Mouse (Mus musculus): ENCODE results near the gene Hcn2. TPM values are rescaled to one million over a fixed set of nuclear protein-coding genes. Genes with fewer than 3 reads are reported as not detected.
"Not testable (repeated sequence)": the region's sequence is repeated elsewhere in the genome, so short reads cannot be mapped to it uniquely, and the experiment has no call there.

The Hcn2 gene
- polyA plus RNA-seq, 1 experiment from 2014 or later: 0.08 TPM

DNA sequence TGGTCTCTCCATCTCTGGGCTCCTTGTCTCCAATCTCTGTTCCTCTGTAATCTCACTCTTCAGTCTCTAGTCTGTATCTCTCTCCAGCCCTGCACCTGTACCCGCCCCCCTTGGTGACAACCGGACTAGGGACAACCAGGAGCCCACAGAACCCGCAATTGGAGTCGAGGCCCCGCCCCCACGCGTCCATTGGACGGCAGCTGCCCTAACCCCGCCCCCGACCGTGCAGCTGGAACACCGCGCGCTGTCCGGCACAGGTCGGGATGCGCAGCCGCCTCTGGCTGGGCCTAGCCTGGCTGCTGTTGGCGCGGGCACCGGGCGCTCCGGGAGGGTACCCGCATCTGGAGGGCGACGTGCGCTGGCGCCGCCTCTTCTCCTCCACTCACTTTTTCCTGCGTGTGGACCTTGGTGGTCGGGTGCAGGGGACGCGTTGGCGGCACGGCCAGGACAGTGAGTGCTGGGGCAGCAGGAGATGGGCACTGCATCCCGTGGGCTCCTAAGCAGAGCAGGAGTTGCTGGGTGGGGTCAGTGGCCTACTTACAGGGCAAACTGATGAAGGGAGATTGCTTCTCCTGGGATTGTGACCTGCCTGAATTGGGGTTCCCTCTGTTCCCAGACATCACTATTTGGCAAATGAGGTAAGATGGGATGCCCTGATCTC lies 38.6 kb downstream of the Hcn2 start, which contains the start of gene Fgf22:
Gene Fgf22 (plus strand): TSS at position 221 of the 661 bp plus-strand sequence.
- Histone ChIP-seq H3K27ac (no peak within 1 kb of the TSS), H3K27me3 (no peaks in the 10 kb centered on the region), H3K4me3 (peak within 1 kb of the TSS; percentile 33), H3K4me1 (peaks cover 10% of the 10 kb centered on the region), H3K9me3 (no peaks in the 10 kb centered on the region), H3K36me3 (peaks cover 38% of the 10 kb centered on the region), H3K9ac (peak within 1 kb of the TSS; percentile 46), H3K4me2 (replicated peaks) (peak within 1 kb of the TSS; percentile 69)
- WGBS: 1% methylated on average over 33 of the region's 36 CpGs
- ATAC-seq (ENCODE audit: insufficient number of reproducible peaks, insufficient read depth, low FRiP score, low TSS enrichment): peak; percentile 85

DNA sequence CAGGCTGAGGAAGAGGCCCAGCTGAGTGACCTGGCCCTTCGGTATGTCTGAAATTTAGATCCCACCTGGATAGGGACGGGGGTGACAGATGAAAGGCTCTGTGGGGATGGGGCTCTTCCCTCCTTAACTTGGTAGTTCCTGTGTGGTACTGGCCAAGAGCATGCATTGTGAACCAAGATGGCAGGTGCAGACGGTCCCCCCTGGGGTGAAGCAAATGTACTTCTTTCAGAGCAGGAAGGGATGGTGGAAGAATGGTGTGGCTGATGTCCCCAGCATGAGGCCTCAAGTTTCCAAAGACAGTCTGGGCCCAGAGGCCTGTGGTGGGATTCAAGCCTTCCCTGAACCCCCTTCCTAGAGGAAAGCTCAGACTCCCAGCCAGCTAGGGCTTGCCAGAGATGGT lies 39.4 kb downstream of the Hcn2 start:
- Histone ChIP-seq H3K9ac (no peak overlapping the region), H3K27ac (no peak overlapping the region), H3K4me1 (peaks cover 10% of the 10 kb centered on the region), H3K4me3 (no peak overlapping the region), H3K4me2 (replicated peaks) (no peak overlapping the region), H3K36me3 (peaks cover 47% of the 10 kb centered on the region), H3K27me3 (no peaks in the 10 kb centered on the region), H3K9me3 (no peaks in the 10 kb centered on the region)
- WGBS: 78% methylated on average over 3 of the region's 3 CpGs
- ATAC-seq (ENCODE audit: insufficient number of reproducible peaks, insufficient read depth, low FRiP score, low TSS enrichment): no peak

- Histone ChIP-seq H3K4me2 (replicated peaks) (no peak overlapping the region), H3K27ac (no peak overlapping the region), H3K9ac (no peak overlapping the region), H3K4me3 (no peak overlapping the region), H3K4me1 (peaks cover 10% of the 10 kb centered on the region), H3K9me3 (no peaks in the 10 kb centered on the region), H3K36me3 (peaks cover 55% of the 10 kb centered on the region), H3K27me3 (no peaks in the 10 kb centered on the region)
- no peak for ATAC-seq (ENCODE audit: insufficient number of reproducible peaks, insufficient read depth, low FRiP score, low TSS enrichment)
- 89% methylated on average over 24 of the region's 24 CpGs for WGBS
Measured at GRCm38 (mm10) chr10:79756660-79757059, 40.2 kb downstream of the Hcn2 start.

DNA sequence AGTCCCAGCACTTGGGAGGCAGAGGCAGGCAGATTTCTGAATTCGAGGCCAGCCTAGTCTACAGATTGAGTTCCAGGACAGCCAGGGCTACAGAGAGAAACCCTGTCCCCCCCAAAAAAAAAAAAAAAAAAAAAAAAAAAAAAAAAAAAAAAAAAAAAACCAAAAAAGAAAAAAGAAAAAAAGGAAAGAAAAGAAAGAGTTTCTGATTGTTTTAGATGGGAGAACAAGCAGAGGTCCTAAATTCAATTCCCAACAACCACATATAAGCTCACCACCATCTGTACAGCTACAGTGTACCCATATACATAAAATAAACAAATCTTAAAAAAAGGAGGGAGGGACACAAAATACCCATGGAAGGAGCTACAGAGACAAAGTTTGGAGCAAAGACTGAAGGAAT lies 43.2 kb downstream of the Hcn2 start:
- H3K36me3 ChIP-seq: peaks cover 66% of the 10 kb centered on the region
- not testable (repeated sequence) for H3K27me3 ChIP-seq; H3K4me3 ChIP-seq; ATAC-seq (ENCODE audit: insufficient number of reproducible peaks, insufficient read depth, low FRiP score, low TSS enrichment); H3K27ac ChIP-seq; H3K9ac ChIP-seq; H3K4me2 ChIP-seq (replicated peaks); H3K9me3 ChIP-seq
- H3K4me1 ChIP-seq: peaks cover 15% of the 10 kb centered on the region
- WGBS: 90% methylated on average over 1 of the region's 1 CpGs

- no peak overlapping the region for H3K27ac ChIP-seq
- 84% methylated on average over 11 of the region's 11 CpGs for WGBS
- H3K27me3 ChIP-seq: no peaks in the 10 kb centered on the region
- 0 out of 2 replicates have a peak, but pooled peaks have one; percentile 36 for ATAC-seq (ENCODE audit: insufficient number of reproducible peaks, insufficient read depth, low FRiP score, low TSS enrichment)
- no peak overlapping the region for H3K9ac ChIP-seq
- H3K4me1 ChIP-seq: peaks cover 15% of the 10 kb centered on the region
- no peak overlapping the region for H3K4me2 ChIP-seq (replicated peaks)
- no peaks in the 10 kb centered on the region for H3K9me3 ChIP-seq
- peaks cover 66% of the 10 kb centered on the region for H3K36me3 ChIP-seq
- no peak overlapping the region for H3K4me3 ChIP-seq
Measured at GRCm38 (mm10) chr10:79760603-79761143, 44.2 kb downstream of the Hcn2 start.

- Histone ChIP-seq H3K9me3 (no peaks in the 10 kb centered on the region), H3K36me3 (peaks cover 46% of the 10 kb centered on the region), H3K4me2 (replicated peaks) (no peak overlapping the region), H3K9ac (no peak overlapping the region), H3K4me3 (no peak overlapping the region), H3K27me3 (no peaks in the 10 kb centered on the region), H3K4me1 (peaks cover 23% of the 10 kb centered on the region), H3K27ac (no peak overlapping the region)
- no peak for ATAC-seq (ENCODE audit: insufficient number of reproducible peaks, insufficient read depth, low FRiP score, low TSS enrichment)
- 87% methylated on average over 3 of the region's 3 CpGs for WGBS
Measured at GRCm38 (mm10) chr10:79762875-79763274, 46.4 kb downstream of the Hcn2 start.

GRCm38 (mm10) chr10:79764234-79764633 lies 47.8 kb downstream of the Hcn2 start:
- ATAC-seq (ENCODE audit: insufficient number of reproducible peaks, insufficient read depth, low FRiP score, low TSS enrichment): no peak
- 81% methylated on average over 7 of the region's 7 CpGs for WGBS
- H3K4me1 ChIP-seq: peaks cover 28% of the 10 kb centered on the region
- no peak overlapping the region for H3K4me3 ChIP-seq
- no peak overlapping the region for H3K4me2 ChIP-seq (replicated peaks)
- H3K9ac ChIP-seq: no peak overlapping the region
- no peak overlapping the region for H3K27ac ChIP-seq
- peaks cover 32% of the 10 kb centered on the region for H3K36me3 ChIP-seq
- no peaks in the 10 kb centered on the region for H3K27me3 ChIP-seq
- no peaks in the 10 kb centered on the region for H3K9me3 ChIP-seq

DNA sequence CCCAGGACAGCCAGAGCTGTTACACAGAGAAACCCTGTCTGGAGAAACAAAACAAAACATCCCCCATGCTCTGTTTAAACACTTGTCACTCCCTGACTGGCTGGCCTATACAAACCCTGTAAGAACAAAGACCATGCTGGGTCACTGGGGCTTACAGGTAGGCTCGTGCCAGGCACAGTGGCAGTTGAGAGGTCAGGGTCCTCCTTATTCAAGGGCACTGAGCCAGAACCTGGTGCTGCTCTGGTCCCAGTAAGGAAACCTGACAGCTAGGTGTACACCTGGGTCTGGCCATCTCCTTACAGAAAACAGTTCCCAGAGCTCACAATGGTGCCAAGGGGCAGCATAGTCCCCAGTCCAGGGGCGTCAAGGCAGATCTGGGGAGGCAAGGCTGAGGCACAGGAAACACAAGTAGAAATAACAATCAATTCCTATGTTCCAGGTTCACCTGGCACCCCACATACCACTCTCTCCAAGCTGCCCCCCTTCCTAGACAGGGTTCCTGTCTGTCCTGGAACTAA lies 48.9 kb downstream of the Hcn2 start:
- peaks cover 25% of the 10 kb centered on the region for H3K36me3 ChIP-seq
- peak overlapping the region; percentile 79 for H3K4me2 ChIP-seq (replicated peaks)
- peak overlapping the region; percentile 89 for H3K4me3 ChIP-seq
- ATAC-seq (ENCODE audit: insufficient number of reproducible peaks, insufficient read depth, low FRiP score, low TSS enrichment): no peak
- H3K9me3 ChIP-seq: no peaks in the 10 kb centered on the region
- no peaks in the 10 kb centered on the region for H3K27me3 ChIP-seq
- H3K9ac ChIP-seq: peak overlapping the region; percentile 96
- 76% methylated on average over 2 of the region's 2 CpGs for WGBS
- H3K4me1 ChIP-seq: peaks cover 28% of the 10 kb centered on the region
- no peak overlapping the region for H3K27ac ChIP-seq

DNA sequence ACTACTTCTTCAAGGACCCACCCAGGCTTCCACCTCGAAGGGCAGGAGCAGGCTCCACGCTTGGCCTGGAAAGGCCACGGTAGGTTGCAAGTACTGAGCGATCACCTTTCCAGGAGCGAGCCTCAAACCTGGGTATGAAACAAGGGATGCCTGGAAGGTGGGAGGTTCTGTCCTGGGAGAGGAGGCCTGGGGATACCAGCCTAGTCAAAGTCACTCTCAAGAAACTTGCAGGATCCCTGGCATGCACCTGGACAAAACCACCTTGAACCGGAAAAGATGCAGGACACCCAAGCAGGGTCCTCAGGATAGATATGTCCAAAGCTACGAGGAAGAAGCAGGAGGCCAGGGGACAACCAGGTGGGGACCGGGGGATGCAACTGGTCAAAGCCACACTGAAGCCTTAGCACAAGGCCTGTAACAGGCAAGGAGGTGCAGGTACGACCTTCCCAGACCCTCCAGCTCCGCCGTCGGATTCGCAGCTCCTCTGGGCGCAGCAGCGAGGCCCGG lies 49.6 kb downstream of the Hcn2 start:
- 7% methylated on average over 16 of the region's 16 CpGs for WGBS
- H3K4me1 ChIP-seq: peaks cover 28% of the 10 kb centered on the region
- ATAC-seq (ENCODE audit: insufficient number of reproducible peaks, insufficient read depth, low FRiP score, low TSS enrichment): no peak

GRCm38 (mm10) chr10:79766508-79767325 lies 50.3 kb downstream of the Hcn2 start, which contains the start of gene Rnf126:
Gene Rnf126, minus strand, starts transcription at chr10:79766952.
- peak; percentile 79 for ATAC-seq (ENCODE audit: insufficient number of reproducible peaks, insufficient read depth, low FRiP score, low TSS enrichment)
- peaks cover 11% of the 10 kb centered on the region for H3K36me3 ChIP-seq
- peak within 1 kb of the TSS; percentile 79 for H3K4me2 ChIP-seq (replicated peaks)
- no peaks in the 10 kb centered on the region for H3K27me3 ChIP-seq
- H3K27ac ChIP-seq: peak within 1 kb of the TSS; percentile 93
- peak within 1 kb of the TSS; percentile 89 for H3K4me3 ChIP-seq
- WGBS: under 1% methylated on average over 95 of the region's 101 CpGs
- H3K9ac ChIP-seq: peak within 1 kb of the TSS; percentile 96
- peaks cover 28% of the 10 kb centered on the region for H3K4me1 ChIP-seq
- no peaks in the 10 kb centered on the region for H3K9me3 ChIP-seq

More for the DNA sequence above, 49.6 kb downstream of the Hcn2 start:
- peaks cover 17% of the 10 kb centered on the region for H3K36me3 ChIP-seq
- peak overlapping the region; percentile 89 for H3K4me3 ChIP-seq
- no peaks in the 10 kb centered on the region for H3K9me3 ChIP-seq
- H3K27me3 ChIP-seq: no peaks in the 10 kb centered on the region
- H3K9ac ChIP-seq: peak overlapping the region; percentile 96
- H3K27ac ChIP-seq: peak overlapping the region; percentile 93
- peak overlapping the region; percentile 79 for H3K4me2 ChIP-seq (replicated peaks)

All from embryonic facial prominence, embryonic 12.5 days (tissue).